Mouse (Mus musculus) liver, postnatal 0 days (tissue): ENCODE measurements at regions not wholly inside any gene's neighbourhood (a gene's known extent, or its start where the extent isn't known, plus 50 kb on each side); places are given as distances from the start of the nearest gene placed in this dataset.

Experiments used
- CTCF ChIP-seq: sonication (generic); IDR thresholded peaks from 2 replicates; pipeline ENCODE4 v1.5.1; 2016; ENCODE audit warnings: antibody characterized with exemption, low read depth
- EP300 ChIP-seq: IDR thresholded peaks from 2 replicates; pipeline ENCODE4 v1.6.1; 2016; ENCODE audit warnings: antibody characterized with exemption, low read depth, mild to moderate bottlenecking

DNA sequence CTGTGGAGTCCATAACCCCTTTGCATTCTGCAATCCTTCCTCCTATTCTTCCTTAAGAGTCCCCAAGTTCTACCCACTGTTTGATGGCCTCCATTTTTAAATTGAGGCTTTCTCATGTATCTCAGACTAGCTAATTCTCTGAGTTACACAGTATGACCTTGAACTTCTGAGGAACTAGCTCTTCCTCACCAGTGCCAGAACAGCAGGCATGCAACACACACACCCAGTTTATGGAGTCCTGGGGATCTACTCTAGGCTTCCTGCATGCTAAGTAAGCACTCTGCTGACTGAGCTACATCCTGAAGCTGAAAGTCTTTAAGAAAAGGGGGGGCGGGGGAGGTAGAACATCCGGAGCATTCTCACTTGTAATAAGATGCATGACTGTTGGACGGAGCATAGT, 159.2 kb upstream of the Klf6 start:
- no peak for TF ChIP-seq EP300
- no peak for TF ChIP-seq CTCF
